Mouse (Mus musculus): ENCODE results near the gene Clec14a. TPM values are rescaled to one million over a fixed set of nuclear protein-coding genes. Genes with fewer than 3 reads are reported as not detected.

The Clec14a gene
- 10 to 100 TPM in 1 of 2 experiments, 1 to 10 TPM in 1; 4.8 to 12.4 TPM for total RNA-seq (2021)
- 2.6 and 3.5 TPM in 2 replicates for polyA plus RNA-seq (2012; rRNA removed)
- long read RNA-seq, full-length matches to known transcripts: 13 of 13 reads
- long read RNA-seq, partial matches to known transcripts: 0 of 13 reads
- long read RNA-seq, other reads (novel, unspliced or antisense): 0 of 13 reads

- peak; percentile 56 for DNase-seq
These were observed at the start of gene Clec14a for GRCm38 (mm10) chr12:58268563-58269501. Gene Clec14a, minus strand, starts transcription at chr12:58269290.

- no peak for DNase-seq
These were observed 38.7 kb upstream of the Clec14a start for GRCm38 (mm10) chr12:58307835-58308234.

- peak; percentile 20 for DNase-seq
These were observed 37.3 kb upstream of the Clec14a start for GRCm38 (mm10) chr12:58306402-58306801.

- no peak for DNase-seq
These were observed 36.5 kb upstream of the Clec14a start for GRCm38 (mm10) chr12:58305567-58305966.

GRCm38 (mm10) chr12:58296980-58297379, 27.9 kb upstream of the Clec14a start:
- peak; percentile 1 for DNase-seq

- no peak for DNase-seq
These were observed 16.8 kb upstream of the Clec14a start for GRCm38 (mm10) chr12:58285912-58286311.

GRCm38 (mm10) chr12:58270520-58270919, 1.4 kb upstream of the Clec14a start:
- DNase-seq: no peak

GRCm38 (mm10) chr12:58269505-58269904, 415 bp upstream of the Clec14a start:
- DNase-seq: no peak

GRCm38 (mm10) chr12:58268186-58268562, 916 bp downstream of the Clec14a start:
- no peak for DNase-seq

- DNase-seq: no peak
These were observed 1.3 kb downstream of the Clec14a start for GRCm38 (mm10) chr12:58267779-58268178.

GRCm38 (mm10) chr12:58251901-58252300, 17.2 kb downstream of the Clec14a start:
- no peak for DNase-seq

- DNase-seq: no peak
These were observed 36.6 kb downstream of the Clec14a start for GRCm38 (mm10) chr12:58232489-58232888.

- no peak for DNase-seq
These were observed 43.4 kb downstream of the Clec14a start for GRCm38 (mm10) chr12:58225644-58226043.

- no peak for DNase-seq
These were observed 50.0 kb downstream of the Clec14a start for GRCm38 (mm10) chr12:58219078-58219477.

- no peak for DNase-seq
These were observed 52.9 kb downstream of the Clec14a start for GRCm38 (mm10) chr12:58216218-58216617.

Other genes starting within 250 kb of the Clec14a start
- not detected for gene Sstr1, start 57.5 kb downstream of the Clec14a start, total RNA-seq (2021)
- gene Sstr1, start 57.5 kb downstream of the Clec14a start, polyA plus RNA-seq (2012; rRNA removed): 0.11 and 0.13 TPM in 2 replicates

Data from adrenal gland, adult 2 months (tissue).